Mouse (Mus musculus): ENCODE measurements around the gene Spire2.
A peak's percentile ranks its signal among the peaks of the same experiment; 100 is the strongest.

Spire2 gene

DNA sequence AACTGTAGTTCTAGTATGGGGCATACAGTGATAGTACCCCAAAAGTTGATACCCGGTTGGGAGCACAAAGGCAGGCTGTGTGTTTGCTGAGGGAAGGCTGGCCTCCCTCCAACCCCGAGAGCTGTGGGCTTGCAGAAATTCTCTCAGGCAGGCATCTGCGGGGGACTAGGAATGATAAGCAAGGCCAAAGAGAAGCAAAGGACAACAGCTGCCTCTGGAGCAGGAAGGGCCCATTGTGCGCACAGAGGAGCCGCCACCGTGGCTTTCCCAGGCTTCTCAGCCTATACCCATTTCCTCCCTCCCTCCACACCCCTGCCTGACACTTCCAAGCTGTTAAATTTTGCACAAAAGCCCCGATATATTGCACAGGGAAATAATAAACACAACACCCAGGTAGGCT, 1.4 kb downstream of the Spire2 start:
- no peak for DNase-seq (ENCODE audit: low read depth, low spot score)

DNA sequence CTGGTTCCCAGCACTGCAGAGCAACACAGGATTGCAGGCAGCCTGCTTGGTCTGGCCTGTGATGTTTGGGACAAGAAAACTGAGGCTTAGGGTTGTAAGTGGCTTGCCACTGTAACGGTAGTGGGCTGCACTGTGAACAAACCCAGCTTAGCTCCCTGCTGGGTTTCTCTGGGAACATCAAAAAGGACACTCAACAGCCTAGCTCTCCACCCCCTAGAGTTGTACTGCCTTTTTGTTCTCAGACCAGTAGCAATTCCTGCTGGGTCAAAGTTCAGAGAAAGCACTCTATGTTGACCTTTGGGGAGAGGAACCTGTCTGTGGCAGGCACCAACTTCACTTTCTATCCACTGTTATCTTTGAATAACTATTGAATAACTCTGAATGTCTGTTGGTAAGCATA, 2.0 kb downstream of the Spire2 start:
- no peak for DNase-seq (ENCODE audit: low read depth, low spot score)

DNA sequence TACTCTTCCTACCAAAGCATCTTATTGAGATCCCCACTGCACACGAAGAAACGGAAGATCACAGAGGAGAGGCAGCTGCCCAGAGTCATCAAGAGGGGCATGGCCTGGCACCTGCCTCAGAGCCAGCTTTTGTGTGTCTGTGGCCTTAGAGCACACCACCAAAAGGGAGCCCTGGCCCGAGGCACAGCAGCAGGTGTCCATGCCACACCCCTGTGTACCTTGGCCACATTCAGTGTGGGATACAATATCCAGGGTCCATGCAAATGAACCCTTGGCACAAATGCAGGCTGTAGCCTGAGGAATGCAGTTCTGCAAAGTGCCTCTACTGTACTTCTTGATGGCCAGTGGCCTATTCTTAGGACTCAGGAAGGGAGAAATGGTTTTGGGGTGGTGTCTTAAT, 5.0 kb downstream of the Spire2 start:
- no peak for DNase-seq (ENCODE audit: low read depth, low spot score)

DNA sequence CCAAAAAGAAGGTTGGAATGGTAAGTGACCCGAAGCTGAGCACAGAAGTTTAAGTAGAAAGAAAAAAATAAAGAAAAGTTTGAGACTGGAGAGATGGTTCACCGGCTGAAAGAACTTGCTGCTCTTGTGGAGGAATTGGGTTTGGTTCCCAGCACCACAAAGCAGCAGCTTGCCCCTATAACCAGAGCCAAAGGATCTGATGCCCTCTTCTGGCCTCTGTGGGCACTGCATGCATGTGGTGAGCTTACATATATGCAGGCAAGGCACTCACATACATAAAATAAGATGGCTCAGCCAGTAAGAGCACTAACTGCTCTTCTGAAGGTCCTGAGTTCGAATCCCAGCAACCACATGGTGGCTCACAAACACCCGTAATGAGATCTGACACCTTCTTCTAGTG, 7.6 kb downstream of the Spire2 start:
- DNase-seq (ENCODE audit: low read depth, low spot score), result no peak

DNA sequence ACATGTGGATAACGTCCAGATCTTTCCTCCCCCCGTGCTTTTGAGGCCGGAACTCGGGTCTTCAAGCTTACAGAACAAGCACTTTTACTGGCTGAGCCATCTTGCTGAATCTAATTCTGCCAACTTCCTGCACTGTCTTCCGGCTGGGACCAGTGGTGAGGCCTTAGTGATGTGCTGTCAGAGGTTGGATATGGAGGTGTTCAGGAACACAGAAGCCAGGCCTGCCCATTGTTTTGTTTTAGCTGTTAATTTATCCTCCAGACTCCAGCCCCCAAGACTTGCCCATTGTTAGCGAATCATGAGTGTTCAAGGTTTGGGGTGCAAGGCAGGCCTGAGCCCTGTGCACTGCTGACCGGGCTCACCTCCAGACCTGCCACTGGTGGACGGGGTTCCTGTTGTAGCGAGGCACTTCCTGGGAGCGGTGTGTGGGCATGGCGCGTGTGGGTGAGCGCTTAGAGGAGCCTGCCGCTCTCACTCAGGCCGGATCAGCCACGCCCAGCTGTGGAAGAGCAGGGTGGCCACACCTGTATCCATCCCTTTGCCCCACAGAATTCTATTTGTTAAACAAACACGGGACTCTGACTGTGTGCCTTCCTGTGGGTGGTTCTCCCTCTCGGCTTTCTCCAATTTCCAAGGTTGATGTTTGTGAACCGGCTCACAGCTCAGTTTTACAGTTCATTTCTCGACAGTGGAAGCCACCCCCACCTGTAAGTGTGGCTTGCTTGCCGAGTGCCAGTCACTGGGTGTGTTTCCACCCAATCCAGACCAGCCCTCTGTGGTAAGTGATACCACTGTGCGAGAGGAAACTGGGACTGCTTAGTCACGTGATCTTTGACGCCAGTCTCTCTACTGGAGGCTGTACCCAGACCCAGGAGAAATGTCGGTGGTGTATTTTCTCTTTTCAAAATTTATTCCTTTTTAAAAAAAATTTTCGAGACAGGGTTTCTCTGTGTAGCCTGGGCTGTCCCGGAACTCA, 8.8 kb downstream of the Spire2 start:
- no peak for DNase-seq (ENCODE audit: low read depth, low spot score)

DNA sequence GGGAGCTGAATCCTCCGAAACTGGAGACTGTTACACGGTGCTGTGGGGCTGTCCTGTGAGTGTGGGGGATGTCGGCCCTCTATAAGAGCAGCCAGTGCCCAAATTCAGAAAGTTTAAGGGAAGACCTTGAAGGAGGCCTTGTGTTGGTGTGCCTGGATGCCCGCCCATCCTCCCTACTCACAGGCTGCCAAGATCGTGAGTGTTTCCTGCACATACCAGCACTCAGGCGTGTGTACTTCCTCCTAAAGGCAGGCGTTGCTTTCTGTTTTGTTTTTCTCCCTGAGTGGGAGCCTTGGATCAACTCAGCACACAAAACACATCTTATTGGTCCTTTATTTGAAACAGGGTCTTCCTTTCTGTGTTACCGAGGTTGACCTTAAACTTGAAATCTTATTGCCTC, 9.7 kb downstream of the Spire2 start:
- no peak for DNase-seq (ENCODE audit: low read depth, low spot score)

DNA sequence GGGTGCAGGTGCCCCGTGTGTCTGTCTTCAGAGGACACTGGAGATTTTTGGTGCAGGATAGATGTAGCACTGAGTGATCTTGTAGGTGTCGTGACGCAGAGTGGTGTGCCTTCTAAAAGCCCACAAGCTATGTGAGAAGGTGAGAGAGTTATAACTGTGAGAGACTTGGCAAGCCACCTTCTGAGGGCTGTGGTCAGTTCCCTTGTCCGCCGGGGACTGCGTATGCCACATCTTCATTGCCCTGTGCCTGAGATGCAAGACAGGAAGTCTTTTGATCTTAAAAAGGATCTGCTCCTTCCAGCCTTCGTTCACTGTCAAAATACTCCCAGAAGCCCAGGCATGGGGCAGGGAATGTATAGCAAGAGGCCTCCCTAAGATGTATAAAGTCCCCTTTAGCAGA, 10.4 kb downstream of the Spire2 start:
- no peak for DNase-seq (ENCODE audit: low read depth, low spot score)

DNA sequence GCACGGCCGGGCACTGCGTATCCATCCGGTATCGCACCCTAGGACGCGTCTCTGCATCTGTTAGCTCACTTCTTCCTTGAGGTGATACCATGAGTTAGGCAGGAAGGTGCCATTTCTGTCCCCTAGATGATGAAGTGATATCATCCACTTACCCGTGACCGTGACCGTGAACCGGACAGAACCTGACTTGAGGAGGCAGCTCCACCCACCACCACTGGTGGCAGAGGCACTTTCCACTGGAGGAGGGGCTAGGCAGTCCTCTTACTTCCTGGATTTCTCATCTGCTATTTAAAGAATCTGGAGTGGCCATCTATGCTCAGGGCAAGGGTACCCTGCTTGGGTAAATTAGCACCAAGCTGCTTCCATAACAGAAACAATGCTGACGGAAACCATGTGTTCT, 10.9 kb downstream of the Spire2 start:
- no peak for DNase-seq (ENCODE audit: low read depth, low spot score)

DNA sequence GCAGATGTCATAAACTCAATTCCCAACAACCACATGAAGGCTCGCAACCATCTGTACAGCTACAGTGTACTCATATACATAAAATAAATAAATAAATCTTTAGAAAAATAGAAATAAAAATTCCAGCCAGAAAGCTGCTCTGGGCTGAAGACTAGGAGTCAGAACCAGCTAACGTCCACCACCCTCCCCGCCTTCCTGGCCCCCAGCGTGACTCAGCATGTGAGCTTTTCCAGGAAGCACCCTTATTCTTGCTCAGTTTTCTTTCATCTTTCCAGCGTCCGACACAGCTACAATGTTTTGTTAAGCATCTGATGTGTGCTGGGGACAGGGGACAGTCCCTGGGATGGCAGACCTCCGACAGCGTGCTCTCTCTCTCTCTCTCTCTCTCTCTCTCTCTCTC, 12.6 kb downstream of the Spire2 start:
- DNase-seq (ENCODE audit: low read depth, low spot score), result peak; percentile 48

DNA sequence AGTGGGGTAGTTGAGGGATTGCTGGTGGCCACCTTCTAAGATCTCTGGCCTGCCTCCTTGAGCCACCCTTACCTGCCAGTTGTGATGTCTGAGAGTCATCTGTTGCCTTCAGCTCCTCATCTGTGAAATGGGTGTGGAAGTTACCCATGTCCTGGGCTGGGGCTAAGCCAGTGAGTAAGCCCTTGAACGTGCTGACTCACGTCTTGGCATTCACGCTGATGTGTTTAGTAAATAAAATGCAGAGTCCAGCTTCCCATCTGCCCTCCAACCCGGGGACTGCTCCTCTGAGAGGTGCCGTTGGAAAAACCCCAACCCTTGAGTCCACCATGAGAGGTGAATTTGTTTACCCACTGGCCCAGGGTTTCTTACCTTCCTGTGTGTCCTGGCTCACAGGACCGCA, 13.3 kb downstream of the Spire2 start:
- DNase-seq (ENCODE audit: low read depth, low spot score), result peak; percentile 84

DNA sequence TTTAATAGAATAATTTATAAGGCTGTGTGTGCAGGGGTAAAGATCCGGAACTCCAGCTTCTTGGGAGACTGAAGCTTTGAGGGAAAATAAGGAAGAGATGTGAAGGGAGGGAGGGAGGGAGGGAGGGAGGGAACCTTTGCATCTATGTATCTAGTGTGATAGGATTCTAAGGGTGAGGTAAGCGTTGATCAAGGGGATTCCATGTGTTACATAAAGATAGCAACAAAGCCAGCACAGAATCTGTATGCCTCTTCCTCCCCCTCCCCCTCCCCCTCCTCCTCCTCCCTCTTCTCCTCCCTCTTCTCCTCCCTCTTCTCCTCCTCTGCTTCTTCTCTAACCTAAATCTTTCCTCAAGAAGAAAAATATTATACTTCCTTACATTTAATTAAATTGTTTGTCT, 14.8 kb downstream of the Spire2 start:
- no peak for DNase-seq (ENCODE audit: low read depth, low spot score)

DNA sequence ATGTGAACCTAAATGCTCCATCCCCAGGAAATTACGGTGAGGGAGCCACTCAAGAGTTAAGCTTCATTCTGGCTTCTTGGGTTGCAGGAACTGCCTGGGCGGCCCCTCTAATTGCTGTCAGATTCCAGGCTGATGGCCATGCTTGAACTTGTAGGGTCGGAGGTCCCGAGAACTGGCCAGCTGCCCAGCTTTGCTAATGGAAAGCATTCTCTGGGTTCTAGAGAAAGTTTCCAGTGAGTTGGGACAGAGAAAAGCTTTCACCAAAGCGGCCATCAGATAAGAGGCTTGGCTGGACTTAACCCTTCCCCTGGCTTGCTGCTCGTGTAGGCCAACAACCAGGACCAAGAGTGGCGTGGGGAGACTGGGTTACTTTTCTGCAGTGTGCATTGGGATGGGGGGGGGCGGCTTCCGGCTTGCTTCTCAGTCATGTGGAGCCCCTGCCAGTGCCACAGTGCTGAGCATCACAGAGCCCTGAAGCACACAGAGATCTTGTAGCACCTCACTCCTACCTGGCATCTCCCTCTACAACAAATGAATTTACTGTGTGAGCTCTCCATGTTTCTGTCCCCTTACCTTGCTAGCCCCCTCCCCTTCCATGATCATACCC, 15.8 kb downstream of the Spire2 start:
- DNase-seq (ENCODE audit: low read depth, low spot score), result peak; percentile 60

DNA sequence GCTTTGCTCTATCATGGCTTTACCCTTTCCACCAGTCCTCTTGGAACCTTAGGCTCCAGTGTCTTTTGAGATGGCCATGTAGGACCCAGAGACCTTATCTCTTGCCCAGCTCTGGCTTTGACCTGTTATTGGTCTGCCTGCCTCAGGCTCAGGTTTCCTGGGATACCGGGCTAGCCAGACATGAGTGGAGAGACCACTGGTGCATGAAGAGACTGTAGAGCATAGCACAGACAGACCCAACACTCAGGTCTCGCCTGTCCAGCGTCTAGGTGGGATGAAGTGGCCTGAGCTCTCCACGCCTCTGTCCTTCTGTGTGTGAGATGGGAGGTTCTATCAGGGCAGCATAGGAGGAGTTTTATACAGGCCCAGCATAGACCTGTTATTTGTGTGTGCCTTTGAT, 16.6 kb downstream of the Spire2 start:
- DNase-seq (ENCODE audit: low read depth, low spot score), result no peak

DNA sequence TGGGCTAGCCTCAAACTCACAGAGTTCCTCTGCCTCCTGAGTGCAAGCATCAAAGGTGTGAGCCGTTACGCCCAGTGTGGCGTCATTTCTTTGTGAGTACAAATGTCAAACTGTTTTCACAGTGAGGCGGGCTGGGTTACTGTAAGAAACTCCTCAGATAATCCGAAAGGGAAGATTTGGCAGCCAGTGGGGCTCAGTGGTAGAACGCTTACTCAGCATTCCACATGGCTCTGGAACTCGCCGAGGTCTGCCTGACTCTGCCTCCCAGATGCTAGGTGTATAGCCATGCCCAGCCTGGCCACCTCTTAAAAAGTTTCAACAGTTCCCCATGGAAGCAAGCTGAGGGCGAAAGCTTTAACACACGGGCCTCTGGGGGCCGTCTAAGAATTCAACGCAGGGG, 19.6 kb downstream of the Spire2 start:
- DNase-seq (ENCODE audit: low read depth, low spot score), result no peak

DNA sequence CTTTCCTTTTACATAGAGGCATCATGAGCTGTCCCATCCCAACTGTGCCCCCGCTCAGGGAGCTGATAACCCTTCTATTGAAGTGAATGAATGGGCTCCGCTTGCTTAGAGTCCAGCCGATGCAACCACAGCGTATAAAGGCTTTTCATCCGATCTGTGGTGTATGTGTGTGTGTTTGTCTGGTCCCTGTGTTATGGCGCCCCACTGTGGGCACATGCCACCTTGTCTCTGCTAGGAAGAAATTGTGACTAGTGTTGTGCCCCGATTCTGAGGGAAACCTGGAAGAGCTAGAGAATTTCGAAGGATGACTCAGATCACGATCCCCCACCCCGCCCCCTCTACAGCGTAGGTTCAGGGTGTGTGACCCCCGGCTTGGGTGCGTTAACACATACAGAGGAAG, 20.3 kb downstream of the Spire2 start:
- peak; percentile 67 for DNase-seq (ENCODE audit: low read depth, low spot score)

DNA sequence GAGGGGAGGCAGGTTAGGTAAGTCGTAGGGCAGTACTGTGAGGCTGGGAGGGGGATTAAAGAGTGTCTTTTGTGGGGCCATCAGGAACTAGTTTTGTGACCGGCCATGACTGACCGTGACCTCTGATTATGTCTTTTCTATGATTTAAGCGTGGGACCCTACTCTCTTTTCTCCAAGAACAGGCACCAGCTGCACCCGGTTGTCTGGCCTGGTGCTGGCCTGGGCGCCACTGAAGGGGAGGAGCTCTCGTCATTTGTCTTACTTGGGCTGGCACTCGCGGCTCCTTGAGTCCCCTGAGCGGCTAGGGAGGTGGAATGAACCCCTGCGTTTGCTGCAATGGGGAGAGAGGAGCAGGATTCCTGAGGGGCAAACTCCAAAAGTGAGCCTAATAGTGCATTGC, 20.7 kb downstream of the Spire2 start:
- DNase-seq (ENCODE audit: low read depth, low spot score), result no peak

DNA sequence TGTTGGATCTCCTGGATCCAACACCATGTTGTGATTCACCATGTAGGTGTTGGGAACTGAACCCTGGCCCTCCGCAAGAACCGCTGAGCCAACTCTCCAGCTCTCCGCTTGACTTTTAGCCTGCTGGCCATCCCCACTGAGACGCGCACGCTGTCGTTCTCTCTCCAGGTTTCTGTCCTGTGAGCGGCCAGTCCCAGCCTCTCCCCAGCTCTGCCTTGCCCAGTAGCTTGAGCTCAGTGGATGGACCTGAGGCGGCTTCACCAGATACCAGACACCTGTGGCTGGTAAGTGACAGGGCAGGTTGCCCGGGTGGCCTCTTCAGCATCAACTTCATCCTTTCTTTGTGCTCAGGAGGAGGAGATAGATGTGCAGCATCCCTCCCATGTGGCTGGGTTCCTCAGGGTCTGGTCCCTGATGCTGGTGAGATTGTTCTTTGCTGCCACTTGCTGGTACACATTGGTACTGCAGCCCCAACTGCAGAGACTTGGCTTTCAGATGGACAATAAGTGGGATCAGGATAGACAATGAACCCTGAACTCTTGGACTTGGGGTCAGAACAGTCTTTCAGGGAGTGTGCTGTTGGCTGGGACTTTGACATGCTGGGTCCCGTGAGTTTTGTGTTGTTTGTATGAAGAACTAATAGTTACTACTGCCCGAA, 28.7 kb downstream of the Spire2 start:
- peak; percentile 84 for DNase-seq (ENCODE audit: low read depth, low spot score)

DNA sequence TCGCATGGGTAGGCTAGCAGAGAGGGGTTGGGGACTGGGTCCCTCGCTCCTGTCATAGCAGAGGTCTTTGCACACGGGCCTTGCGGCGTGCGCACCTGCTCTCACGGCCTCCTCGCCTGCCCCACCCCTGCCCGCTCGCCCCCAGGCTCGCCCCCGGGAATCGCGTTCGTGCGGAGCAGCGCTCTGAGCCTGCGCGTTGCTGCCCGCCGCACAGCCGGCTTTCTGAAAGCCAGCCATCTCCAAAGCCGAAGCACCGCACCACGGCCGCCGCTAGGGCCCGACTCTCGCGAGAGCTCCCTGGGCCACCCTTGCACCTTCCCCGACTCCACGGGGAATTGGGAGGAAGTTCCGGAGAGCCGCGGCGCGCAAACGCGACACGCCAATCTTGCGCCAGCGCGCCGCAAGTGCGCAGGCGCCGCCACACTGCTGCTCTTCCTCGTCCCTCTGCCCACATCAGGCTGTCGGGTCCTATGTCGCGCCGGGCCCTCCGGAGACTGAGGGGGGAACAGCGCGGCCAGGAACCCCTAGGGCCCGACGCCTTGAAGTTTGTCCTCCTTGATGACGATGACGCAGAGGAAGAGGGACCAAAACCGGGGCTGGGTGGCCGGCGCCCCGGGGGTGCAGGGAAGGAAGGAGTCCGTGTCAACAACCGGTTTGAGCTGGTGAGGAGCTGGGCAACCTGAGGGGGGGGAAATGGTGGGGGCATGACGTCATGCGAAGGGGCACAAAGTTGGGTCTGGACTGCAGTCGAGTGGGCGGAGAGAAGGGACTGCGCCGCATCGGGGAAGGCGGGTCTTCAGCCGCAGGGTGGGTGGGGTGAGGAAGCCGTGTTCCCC, 41.1 kb downstream of the Spire2 start, which contains the start of gene Tcf25:
Gene Tcf25 (plus strand): TSS at position 351 of the 836 bp plus-strand sequence.
- peak; percentile 91 for DNase-seq (ENCODE audit: low read depth, low spot score)

DNA sequence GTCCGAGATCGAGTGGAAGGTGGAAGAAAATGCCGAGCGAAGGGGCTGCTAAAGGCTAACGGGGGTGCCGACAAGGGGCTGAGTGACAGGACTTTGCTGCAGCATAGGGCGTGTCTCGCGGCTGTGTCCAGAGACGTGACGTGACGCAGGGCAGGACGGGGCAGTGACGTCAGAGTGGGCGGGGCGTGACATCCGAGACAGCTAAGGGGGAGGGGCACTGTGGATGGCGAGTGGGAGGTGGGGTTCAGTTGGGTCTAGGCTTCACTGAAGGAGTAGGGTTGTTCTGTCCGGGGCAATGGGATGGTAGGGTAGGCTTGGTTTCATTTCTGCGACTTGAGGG, 41.7 kb downstream of the Spire2 start:
- peak; percentile 90 for DNase-seq (ENCODE audit: low read depth, low spot score)

DNA sequence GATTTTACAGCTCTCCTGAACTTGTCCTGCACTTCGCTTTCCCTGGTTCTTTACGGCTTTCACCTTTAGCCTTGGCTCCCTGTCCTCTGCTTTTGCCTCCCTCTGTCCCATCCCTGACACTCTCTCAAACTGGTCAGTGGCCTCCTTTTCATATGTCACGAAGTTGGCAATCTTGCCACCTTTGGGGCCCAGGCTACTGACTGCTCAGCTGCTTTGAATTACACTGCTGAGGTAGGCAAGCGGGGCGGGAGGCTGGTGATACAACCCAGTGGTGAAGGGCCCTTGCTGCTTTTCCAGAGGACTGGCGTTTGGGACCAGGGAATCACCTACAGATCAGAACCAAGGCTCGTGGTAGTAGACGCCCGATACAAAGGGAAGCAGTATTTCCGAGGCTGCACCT, 43.2 kb downstream of the Spire2 start:
- DNase-seq (ENCODE audit: low read depth, low spot score), result no peak

DNA sequence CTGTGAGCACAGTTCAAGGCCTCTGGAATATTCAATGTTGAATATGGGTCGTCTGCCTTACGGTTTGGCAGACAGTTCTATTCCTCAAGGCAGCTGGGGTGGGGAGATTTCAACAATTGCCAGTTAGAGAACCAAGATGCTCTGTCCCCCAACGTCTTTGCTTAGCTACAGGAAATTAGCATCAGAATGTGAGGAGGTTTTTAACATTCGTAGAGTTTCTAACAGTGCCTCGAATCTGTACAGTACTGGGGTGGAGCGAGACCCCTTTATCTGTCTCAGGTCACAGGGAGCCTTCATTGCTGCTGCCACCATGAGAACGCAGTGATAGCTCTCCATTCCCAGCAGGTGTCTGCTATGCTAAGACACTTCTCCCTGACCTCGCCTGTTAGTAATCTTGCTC, 43.6 kb downstream of the Spire2 start:
- DNase-seq (ENCODE audit: low read depth, low spot score), result no peak

DNA sequence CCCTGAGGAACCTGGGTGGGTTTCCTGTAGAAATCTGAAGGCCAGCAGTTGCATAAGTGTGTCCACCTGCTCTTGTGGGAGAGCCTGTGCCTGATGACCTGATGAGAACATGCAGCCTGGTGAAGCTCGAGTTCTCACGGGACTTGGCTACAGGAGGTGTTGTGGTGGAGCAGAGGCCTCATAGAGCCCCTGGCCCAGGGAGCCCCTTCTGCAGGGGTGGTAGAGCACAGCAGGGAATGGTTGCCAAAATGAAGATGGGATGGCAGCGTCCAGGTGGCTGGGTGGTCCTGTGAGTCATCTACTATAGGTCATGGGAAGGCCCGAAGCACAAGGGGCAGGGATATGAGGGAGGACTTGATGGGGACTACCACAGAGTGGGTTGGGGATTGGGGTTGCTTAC, 49.2 kb downstream of the Spire2 start:
- DNase-seq (ENCODE audit: low read depth, low spot score), result no peak

Measured in 3T3-L1 (cell line).